Mouse (Mus musculus) intestine, embryonic 14.5 days (tissue): Measurements from ENCODE around the gene Vegfd. TPM values are rescaled to one million over a fixed set of nuclear protein-coding genes. Genes with fewer than 3 reads are reported as not detected.

Source experiments
- ATAC-seq: fragments of 200-750 bp; cut with Nextera tagmentation; replicated peaks from 2 replicates; pipeline ENCODE4 v1.8.0; 2017; ENCODE audit warnings: low read depth, moderate number of reproducible peaks, moderate TSS enrichment, moderate library complexity; ENCODE audit not compliant: low FRiP score, low TSS enrichment
- DNase-seq: peaks from one replicate; pipeline ENCODE4 v3.0.0-alpha.2; 2018; ENCODE audit warnings: low spot score
- H3K27ac ChIP-seq: fragments of 300-500 bp; sonication (generic); 2 replicates; pipeline ENCODE4 v1.5.1; 2014; ENCODE audit warnings: low read depth, mild to moderate bottlenecking, control low read depth
- H3K27me3 ChIP-seq: fragments of 300-500 bp; sonication (generic); replicated peaks from 2 replicates; pipeline ENCODE4 v1.6.1; 2014; ENCODE audit warnings: low read length, control low read depth; ENCODE audit not compliant: control insufficient read depth, insufficient read depth
- H3K36me3 ChIP-seq: fragments of 300-500 bp; sonication (generic); 2 replicates; pipeline ENCODE4 v1.6.1; 2014; ENCODE audit warnings: low read length, control low read depth; ENCODE audit not compliant: control insufficient read depth, insufficient read depth
- H3K4me1 ChIP-seq: fragments of 300-500 bp; sonication (generic); replicated peaks from 2 replicates; pipeline ENCODE4 v1.6.1; 2014; ENCODE audit warnings: low read length, control low read depth, mixed read lengths; ENCODE audit not compliant: control insufficient read depth, insufficient read depth
- H3K4me2 ChIP-seq: fragments of 300-500 bp; sonication (generic); 2 replicates; pipeline ENCODE4 v1.6.1; 2014; ENCODE audit warnings: low read length
- H3K4me3 ChIP-seq: fragments of 300-500 bp; sonication (generic); 2 replicates; pipeline ENCODE4 v1.5.1; 2014; ENCODE audit warnings: low read depth, low read length, control low read depth, mixed read lengths
- H3K9ac ChIP-seq: fragments of 300-500 bp; sonication (generic); 2 replicates; pipeline ENCODE4 v1.6.1; 2014; ENCODE audit warnings: mild to moderate bottlenecking, low read length
- H3K9me3 ChIP-seq: fragments of 300-500 bp; sonication (generic); 2 replicates; pipeline ENCODE4 v1.6.1; 2016; ENCODE audit warnings: low read length, control low read depth; ENCODE audit not compliant: control insufficient read depth
- WGBS: fragments of 180-500 bp; shearing (Covaris S2); extraction: QIAGEN DNeasy Blood & Tissue Kit; methylation state at CpG from one replicate; pipeline ENCODE4 v1.1.7; 2014; 5-methylcytosine and 5-hydroxymethylcytosine counted together
- polyA plus RNA-seq: library from polyadenylated mRNA; unstranded; fragments of >200 nt; fragmentation: Nextera tagmentation; extraction: Ambion mirVana; gene quantifications from 2 replicates; pipeline ENCODE4 v1.2.1, GENCODE M21; 2014

Gene Vegfd
- polyA plus RNA-seq, 1 experiment from 2014 or later, result 1.7 TPM

- Histone ChIP-seq H3K4me1 (no peaks in the 10 kb centered on the region), H3K27me3 (no peaks in the 10 kb centered on the region), H3K36me3 (peaks cover 26% of the 10 kb centered on the region), H3K4me3 (no peak overlapping the region), H3K9ac (no peak overlapping the region), H3K4me2 (no peak overlapping the region), H3K27ac (no peak overlapping the region), H3K9me3 (no peaks in the 10 kb centered on the region)
- DNase-seq, result no peak
- no peak for ATAC-seq
- 79% methylated on average over 2 of the region's 2 CpGs for WGBS
Observed at GRCm38 (mm10) chrX:164428224-164428623, 55.0 kb downstream of the Vegfd start.

GRCm38 (mm10) chrX:164430621-164431020 lies 57.4 kb downstream of the Vegfd start:
- no peak overlapping the region for H3K9ac ChIP-seq
- ATAC-seq, result peak; percentile 36; the same call in 1 of the 2 replicates
- no peak overlapping the region for H3K27ac ChIP-seq
- no peak overlapping the region for H3K4me3 ChIP-seq
- no peak for DNase-seq
- H3K4me1 ChIP-seq, result no peaks in the 10 kb centered on the region
- WGBS, result 72% methylated on average over 6 of the region's 6 CpGs
- H3K27me3 ChIP-seq, result no peaks in the 10 kb centered on the region
- H3K4me2 ChIP-seq, result no peak overlapping the region
- peaks cover 19% of the 10 kb centered on the region for H3K36me3 ChIP-seq
- no peaks in the 10 kb centered on the region for H3K9me3 ChIP-seq

GRCm38 (mm10) chrX:164431133-164431532 lies 58.0 kb downstream of the Vegfd start:
- no peaks in the 10 kb centered on the region for H3K27me3 ChIP-seq
- peaks cover 19% of the 10 kb centered on the region for H3K36me3 ChIP-seq
- H3K9me3 ChIP-seq, result no peaks in the 10 kb centered on the region
- no peak overlapping the region for H3K27ac ChIP-seq
- ATAC-seq (no peak), DNase-seq (no peak)
- H3K9ac ChIP-seq, result no peak overlapping the region
- WGBS, result 77% methylated on average over 2 of the region's 2 CpGs
- no peak overlapping the region for H3K4me3 ChIP-seq
- no peaks in the 10 kb centered on the region for H3K4me1 ChIP-seq
- H3K4me2 ChIP-seq, result no peak overlapping the region

GRCm38 (mm10) chrX:164431541-164431940 lies 58.4 kb downstream of the Vegfd start:
- H3K4me1 ChIP-seq, result no peaks in the 10 kb centered on the region
- H3K27ac ChIP-seq, result no peak overlapping the region
- WGBS, result 87% methylated on average over 6 of the region's 6 CpGs
- H3K4me2 ChIP-seq, result no peak overlapping the region
- no peak for DNase-seq
- H3K4me3 ChIP-seq, result no peak overlapping the region
- no peaks in the 10 kb centered on the region for H3K27me3 ChIP-seq
- H3K9ac ChIP-seq, result no peak overlapping the region
- no peak for ATAC-seq
- no peaks in the 10 kb centered on the region for H3K9me3 ChIP-seq
- peaks cover 19% of the 10 kb centered on the region for H3K36me3 ChIP-seq

- DNase-seq (no peak), ATAC-seq (no peak)
- 94% methylated on average over 9 of the region's 9 CpGs for WGBS
- H3K27ac ChIP-seq, result no peak overlapping the region
- H3K4me1 ChIP-seq, result no peaks in the 10 kb centered on the region
- H3K9me3 ChIP-seq, result no peaks in the 10 kb centered on the region
- no peak overlapping the region for H3K9ac ChIP-seq
- H3K4me2 ChIP-seq, result no peak overlapping the region
- H3K36me3 ChIP-seq, result peaks cover 19% of the 10 kb centered on the region
- no peaks in the 10 kb centered on the region for H3K27me3 ChIP-seq
- no peak overlapping the region for H3K4me3 ChIP-seq
Observed at GRCm38 (mm10) chrX:164432682-164433081, 59.5 kb downstream of the Vegfd start.

- no peak within 1 kb of the TSS for H3K27ac ChIP-seq
- no peak for ATAC-seq
- no peaks in the 10 kb centered on the region for H3K9me3 ChIP-seq
- 56% methylated on average over 8 of the region's 8 CpGs for WGBS
- no peak within 1 kb of the TSS for H3K4me3 ChIP-seq
- no peaks in the 10 kb centered on the region for H3K27me3 ChIP-seq
- no peak within 1 kb of the TSS for H3K4me2 ChIP-seq
- H3K36me3 ChIP-seq, result peaks cover 3% of the 10 kb centered on the region; the same call in 1 of the 2 replicates
- H3K4me1 ChIP-seq, result no peaks in the 10 kb centered on the region
- H3K9ac ChIP-seq, result no peak within 1 kb of the TSS
- no peak for DNase-seq
Observed at GRCm38 (mm10) chrX:164436709-164437108, 63.5 kb downstream of the Vegfd start, which contains the start of gene Asb11. TSS of gene Asb11 (plus strand) at chrX:164436994.

- ATAC-seq, result no peak
- Histone ChIP-seq H3K4me2 (no peak overlapping the region), H3K4me3 (no peak overlapping the region), H3K9me3 (no peaks in the 10 kb centered on the region), H3K9ac (no peak overlapping the region), H3K36me3 (no peaks in the 10 kb centered on the region), H3K27ac (no peak overlapping the region), H3K27me3 (no peaks in the 10 kb centered on the region), H3K4me1 (no peaks in the 10 kb centered on the region)
- 89% methylated on average over 7 of the region's 7 CpGs for WGBS
- no peak for DNase-seq
Observed at GRCm38 (mm10) chrX:164439462-164439861, 66.3 kb downstream of the Vegfd start.

GRCm38 (mm10) chrX:164440140-164440539 lies 67.0 kb downstream of the Vegfd start:
- no peak overlapping the region for H3K9ac ChIP-seq
- H3K27ac ChIP-seq, result no peak overlapping the region
- H3K27me3 ChIP-seq, result no peaks in the 10 kb centered on the region
- no peak overlapping the region for H3K4me3 ChIP-seq
- WGBS, result 72% methylated on average over 2 of the region's 2 CpGs
- DNase-seq (no peak), ATAC-seq (no peak)
- H3K36me3 ChIP-seq, result no peaks in the 10 kb centered on the region
- H3K9me3 ChIP-seq, result no peaks in the 10 kb centered on the region
- no peak overlapping the region for H3K4me2 ChIP-seq
- no peaks in the 10 kb centered on the region for H3K4me1 ChIP-seq

- DNase-seq (no peak), ATAC-seq (no peak)
- 79% methylated on average over 3 of the region's 3 CpGs for WGBS
- no peak overlapping the region for H3K27ac ChIP-seq
- no peaks in the 10 kb centered on the region for H3K9me3 ChIP-seq
- H3K4me3 ChIP-seq, result no peak overlapping the region
- no peaks in the 10 kb centered on the region for H3K4me1 ChIP-seq
- no peaks in the 10 kb centered on the region for H3K27me3 ChIP-seq
- no peak overlapping the region for H3K4me2 ChIP-seq
- H3K9ac ChIP-seq, result no peak overlapping the region
- no peaks in the 10 kb centered on the region for H3K36me3 ChIP-seq
Observed at GRCm38 (mm10) chrX:164440703-164441102, 67.5 kb downstream of the Vegfd start.
